Mouse (Mus musculus): ENCODE data around the gene Cacna1d. TPM values are rescaled to one million over a fixed set of nuclear protein-coding genes. Genes with fewer than 3 reads are reported as not detected.

Cacna1d gene
- polyA plus RNA-seq, 1 experiment from 2014 or later = 2.6 TPM

GRCm38 (mm10) chr14:30317616-30318015 is 173.6 kb downstream of the Cacna1d start:
- no peak overlapping the region for H3K27ac ChIP-seq (ENCODE audit: low read length)
- no peak for ATAC-seq
- H3K9ac ChIP-seq (ENCODE audit: low read depth, low read length) = no peak overlapping the region
- no peak overlapping the region for H3K4me2 ChIP-seq (ENCODE audit: low read depth, low read length)
- WGBS = 69% methylated on average over 10 of the region's 10 CpGs
- H3K27me3 ChIP-seq (replicated peaks; ENCODE audit: control insufficient read depth, insufficient read depth, low read length) = no peaks in the 10 kb centered on the region
- no peaks in the 10 kb centered on the region for H3K4me1 ChIP-seq (ENCODE audit: control insufficient read depth, insufficient read depth, low read length)
- H3K9me3 ChIP-seq (ENCODE audit: control insufficient read depth, low read length) = no peaks in the 10 kb centered on the region
- no peaks in the 10 kb centered on the region for H3K36me3 ChIP-seq (ENCODE audit: control insufficient read depth, insufficient read depth, low read length)
- no peak overlapping the region for H3K4me3 ChIP-seq (ENCODE audit: low read length)

GRCm38 (mm10) chr14:30311206-30311889 is 179.9 kb downstream of the Cacna1d start:
- no peak for ATAC-seq
- H3K27ac ChIP-seq (ENCODE audit: low read length) = no peak overlapping the region
- H3K4me2 ChIP-seq (ENCODE audit: low read depth, low read length) = no peak overlapping the region
- no peaks in the 10 kb centered on the region for H3K27me3 ChIP-seq (replicated peaks; ENCODE audit: control insufficient read depth, insufficient read depth, low read length)
- H3K4me1 ChIP-seq (ENCODE audit: control insufficient read depth, insufficient read depth, low read length) = no peaks in the 10 kb centered on the region
- 63% methylated on average over 13 of the region's 13 CpGs for WGBS
- no peak overlapping the region for H3K4me3 ChIP-seq (ENCODE audit: low read length)
- no peak overlapping the region for H3K9ac ChIP-seq (ENCODE audit: low read depth, low read length)
- no peaks in the 10 kb centered on the region for H3K9me3 ChIP-seq (ENCODE audit: control insufficient read depth, low read length)
- H3K36me3 ChIP-seq (ENCODE audit: control insufficient read depth, insufficient read depth, low read length) = no peaks in the 10 kb centered on the region

GRCm38 (mm10) chr14:30310236-30310635 is 181.0 kb downstream of the Cacna1d start:
- Histone ChIP-seq H3K36me3 (ENCODE audit: control insufficient read depth, insufficient read depth, low read length) (no peaks in the 10 kb centered on the region), H3K27ac (ENCODE audit: low read length) (no peak overlapping the region), H3K9ac (ENCODE audit: low read depth, low read length) (no peak overlapping the region), H3K4me1 (ENCODE audit: control insufficient read depth, insufficient read depth, low read length) (no peaks in the 10 kb centered on the region), H3K4me2 (ENCODE audit: low read depth, low read length) (no peak overlapping the region), H3K27me3 (replicated peaks; ENCODE audit: control insufficient read depth, insufficient read depth, low read length) (no peaks in the 10 kb centered on the region), H3K9me3 (ENCODE audit: control insufficient read depth, low read length) (no peaks in the 10 kb centered on the region), H3K4me3 (ENCODE audit: low read length) (no peak overlapping the region)
- ATAC-seq = no peak
- WGBS = 88% methylated on average over 10 of the region's 10 CpGs

- no peak overlapping the region for H3K9ac ChIP-seq (ENCODE audit: low read depth, low read length)
- no peak overlapping the region for H3K4me2 ChIP-seq (ENCODE audit: low read depth, low read length)
- H3K4me3 ChIP-seq (ENCODE audit: low read length) = no peak overlapping the region
- H3K27ac ChIP-seq (ENCODE audit: low read length) = no peak overlapping the region
- 76% methylated on average over 6 of the region's 6 CpGs for WGBS
- H3K27me3 ChIP-seq (replicated peaks; ENCODE audit: control insufficient read depth, insufficient read depth, low read length) = no peaks in the 10 kb centered on the region
- H3K36me3 ChIP-seq (ENCODE audit: control insufficient read depth, insufficient read depth, low read length) = no peaks in the 10 kb centered on the region
- no peaks in the 10 kb centered on the region for H3K9me3 ChIP-seq (ENCODE audit: control insufficient read depth, low read length)
- no peaks in the 10 kb centered on the region for H3K4me1 ChIP-seq (ENCODE audit: control insufficient read depth, insufficient read depth, low read length)
- no peak for ATAC-seq
These were observed 185.0 kb downstream of the Cacna1d start for GRCm38 (mm10) chr14:30306221-30306620.

GRCm38 (mm10) chr14:30299946-30300345 is 191.3 kb downstream of the Cacna1d start:
- Histone ChIP-seq H3K36me3 (ENCODE audit: control insufficient read depth, insufficient read depth, low read length) (no peaks in the 10 kb centered on the region), H3K4me1 (ENCODE audit: control insufficient read depth, insufficient read depth, low read length) (no peaks in the 10 kb centered on the region), H3K4me3 (ENCODE audit: low read length) (no peak overlapping the region), H3K27ac (ENCODE audit: low read length) (no peak overlapping the region), H3K27me3 (replicated peaks; ENCODE audit: control insufficient read depth, insufficient read depth, low read length) (no peaks in the 10 kb centered on the region), H3K9ac (ENCODE audit: low read depth, low read length) (no peak overlapping the region), H3K9me3 (ENCODE audit: control insufficient read depth, low read length) (no peaks in the 10 kb centered on the region), H3K4me2 (ENCODE audit: low read depth, low read length) (no peak overlapping the region)
- WGBS = 78% methylated on average over 7 of the region's 7 CpGs
- no peak for ATAC-seq

- ATAC-seq = no peak
- WGBS = 89% methylated on average over 11 of the region's 11 CpGs
- H3K4me3 ChIP-seq (ENCODE audit: low read length) = no peak overlapping the region
These were observed 193.8 kb downstream of the Cacna1d start for GRCm38 (mm10) chr14:30297492-30297891.

GRCm38 (mm10) chr14:30292135-30292463 is 199.2 kb downstream of the Cacna1d start:
- Histone ChIP-seq H3K4me1 (ENCODE audit: control insufficient read depth, insufficient read depth, low read length) (no peaks in the 10 kb centered on the region), H3K36me3 (ENCODE audit: control insufficient read depth, insufficient read depth, low read length) (no peaks in the 10 kb centered on the region), H3K9me3 (ENCODE audit: control insufficient read depth, low read length) (no peaks in the 10 kb centered on the region), H3K27me3 (replicated peaks; ENCODE audit: control insufficient read depth, insufficient read depth, low read length) (no peaks in the 10 kb centered on the region), H3K9ac (ENCODE audit: low read depth, low read length) (no peak overlapping the region), H3K4me2 (ENCODE audit: low read depth, low read length) (no peak overlapping the region), H3K27ac (ENCODE audit: low read length) (0 out of 2 replicates have a peak overlapping the region, but pooled peaks have one; percentile 8), H3K4me3 (ENCODE audit: low read length) (no peak overlapping the region)
- no peak for ATAC-seq
- 22% methylated on average over 1 of the region's 1 CpGs for WGBS

More at GRCm38 (mm10) chr14:30297492-30297891, 193.8 kb downstream of the Cacna1d start:
- no peak overlapping the region for H3K27ac ChIP-seq (ENCODE audit: low read length)
- no peak overlapping the region for H3K4me2 ChIP-seq (ENCODE audit: low read depth, low read length)
- no peak overlapping the region for H3K9ac ChIP-seq (ENCODE audit: low read depth, low read length)
- no peaks in the 10 kb centered on the region for H3K9me3 ChIP-seq (ENCODE audit: control insufficient read depth, low read length)
- H3K4me1 ChIP-seq (ENCODE audit: control insufficient read depth, insufficient read depth, low read length) = no peaks in the 10 kb centered on the region
- H3K27me3 ChIP-seq (replicated peaks; ENCODE audit: control insufficient read depth, insufficient read depth, low read length) = no peaks in the 10 kb centered on the region
- no peaks in the 10 kb centered on the region for H3K36me3 ChIP-seq (ENCODE audit: control insufficient read depth, insufficient read depth, low read length)

- 51% methylated on average over 9 of the region's 9 CpGs for WGBS
- no peaks in the 10 kb centered on the region for H3K9me3 ChIP-seq (ENCODE audit: control insufficient read depth, low read length)
- no peak overlapping the region for H3K9ac ChIP-seq (ENCODE audit: low read depth, low read length)
- H3K27ac ChIP-seq (ENCODE audit: low read length) = no peak overlapping the region
- no peak overlapping the region for H3K4me2 ChIP-seq (ENCODE audit: low read depth, low read length)
- H3K4me1 ChIP-seq (ENCODE audit: control insufficient read depth, insufficient read depth, low read length) = no peaks in the 10 kb centered on the region
- no peak overlapping the region for H3K4me3 ChIP-seq (ENCODE audit: low read length)
- no peak for ATAC-seq
- no peaks in the 10 kb centered on the region for H3K36me3 ChIP-seq (ENCODE audit: control insufficient read depth, insufficient read depth, low read length)
- no peaks in the 10 kb centered on the region for H3K27me3 ChIP-seq (replicated peaks; ENCODE audit: control insufficient read depth, insufficient read depth, low read length)
These were observed 199.7 kb downstream of the Cacna1d start for GRCm38 (mm10) chr14:30291389-30292134.

- H3K9ac ChIP-seq (ENCODE audit: low read depth, low read length) = no peak overlapping the region
- 65% methylated on average over 10 of the region's 10 CpGs for WGBS
- H3K4me2 ChIP-seq (ENCODE audit: low read depth, low read length) = peak overlapping the region; percentile 22
- ATAC-seq = no peak
- no peaks in the 10 kb centered on the region for H3K36me3 ChIP-seq (ENCODE audit: control insufficient read depth, insufficient read depth, low read length)
- H3K9me3 ChIP-seq (ENCODE audit: control insufficient read depth, low read length) = no peaks in the 10 kb centered on the region
- no peak overlapping the region for H3K4me3 ChIP-seq (ENCODE audit: low read length)
- H3K27me3 ChIP-seq (replicated peaks; ENCODE audit: control insufficient read depth, insufficient read depth, low read length) = no peaks in the 10 kb centered on the region
- peaks cover 5% of the 10 kb centered on the region for H3K4me1 ChIP-seq (ENCODE audit: control insufficient read depth, insufficient read depth, low read length)
- H3K27ac ChIP-seq (ENCODE audit: low read length) = peak overlapping the region; percentile 17; the same call in 1 of the 2 replicates
These were observed 206.8 kb downstream of the Cacna1d start for GRCm38 (mm10) chr14:30284446-30284845.
